Mouse (Mus musculus): ENCODE measurements around the gene Arf1.

GRCm38 (mm10) chr11:59202081-59202995 lies 25.7 kb downstream of the Arf1 start, which contains the start of gene Mrpl55:
- TF ChIP-seq GABPA (IDR thresholded peaks at IDR 0.05; ENCODE audit: low read depth, low read length) (no peak), CTCF (IDR thresholded peaks at IDR 0.05 in 2 of 3, conservative IDR thresholded peaks at IDR 0.05 in 1 of 3; ENCODE audit: control insufficient read depth in 1 of 3, insufficient read depth in 1 of 3, low read depth in 2 of 3, low read length in 3 of 3, poor library complexity in 1 of 3, severe bottlenecking in 1 of 3) (no peak)

All from MEL (cell line).